Mouse (Mus musculus) c-Kit-positive CD71-positive TER-119-negative erythroid progenitor cells, embryonic 14.5 days (primary cell): ENCODE data around the gene Pih1d1.

Experiments used
- DNase-seq: peaks from one replicate; pipeline ENCODE4 v3.0.0-alpha.2; 2013; ENCODE audit warnings: low read depth

The Pih1d1 gene

DNA sequence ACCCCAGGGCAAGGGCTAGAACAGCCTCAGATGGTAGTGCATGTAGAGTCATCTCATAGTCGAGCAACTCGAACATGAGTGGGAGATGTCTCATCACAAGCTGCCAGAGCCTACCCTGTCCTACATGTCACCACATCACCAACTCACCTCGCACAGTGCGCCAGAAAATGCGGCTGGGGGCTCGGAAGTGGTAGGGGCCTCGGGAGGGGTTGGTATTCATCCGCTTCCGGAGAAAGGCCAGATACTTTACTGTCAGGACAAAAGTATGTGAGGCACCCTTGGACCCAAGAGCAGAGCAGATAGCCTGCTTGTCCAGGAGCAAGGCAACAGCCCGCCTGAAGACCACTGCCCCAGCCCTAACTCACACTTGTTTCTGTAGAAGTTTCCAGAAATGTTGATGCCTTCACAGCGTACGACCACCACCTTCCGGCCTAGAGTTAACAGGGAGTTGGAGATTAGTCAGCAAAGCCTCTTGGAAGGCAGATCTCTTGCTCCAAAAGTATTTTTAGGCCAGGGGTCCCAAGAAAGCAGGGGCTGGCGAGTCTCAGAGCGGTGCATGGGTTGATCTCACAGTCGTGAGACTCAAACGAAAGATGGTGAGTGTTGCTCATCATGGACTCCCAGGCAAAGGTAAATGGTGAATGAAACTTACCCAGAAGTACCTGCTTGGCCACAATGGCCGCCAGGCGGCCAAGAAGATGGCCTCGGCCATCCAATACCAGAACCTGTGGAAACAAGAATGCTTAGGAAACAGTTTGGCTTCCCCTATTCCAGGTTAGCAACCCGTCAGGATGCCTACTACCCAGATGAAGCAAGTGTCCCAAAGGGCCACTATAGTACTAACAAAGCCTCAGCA is 27.0 kb upstream of the Pih1d1 start:
- DNase-seq: no peak

DNA sequence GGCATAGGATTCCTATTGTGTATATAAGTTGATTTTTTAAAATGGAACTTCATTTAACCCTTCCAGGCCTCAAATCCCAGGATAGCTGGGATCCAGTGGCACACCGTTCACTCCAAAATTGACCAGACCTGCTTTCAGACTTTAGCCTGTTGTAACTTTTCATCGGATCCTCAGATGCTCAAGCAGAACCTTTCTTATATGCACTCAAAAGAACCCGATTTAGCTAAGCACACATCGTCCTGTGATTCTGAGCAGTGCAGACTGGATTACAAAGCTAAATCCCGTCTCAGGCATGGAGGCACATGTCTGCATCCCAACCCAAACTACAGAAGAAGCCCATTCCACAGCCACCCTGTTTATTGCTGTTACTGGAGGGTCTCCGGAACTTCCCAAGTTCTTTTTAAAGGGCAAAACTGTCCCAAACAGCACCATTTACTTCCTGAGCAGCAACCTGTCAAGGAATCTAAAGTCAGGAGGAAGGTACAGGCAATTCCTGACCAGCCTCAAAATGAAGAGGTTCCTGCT is 26.3 kb upstream of the Pih1d1 start:
- no peak for DNase-seq

DNA sequence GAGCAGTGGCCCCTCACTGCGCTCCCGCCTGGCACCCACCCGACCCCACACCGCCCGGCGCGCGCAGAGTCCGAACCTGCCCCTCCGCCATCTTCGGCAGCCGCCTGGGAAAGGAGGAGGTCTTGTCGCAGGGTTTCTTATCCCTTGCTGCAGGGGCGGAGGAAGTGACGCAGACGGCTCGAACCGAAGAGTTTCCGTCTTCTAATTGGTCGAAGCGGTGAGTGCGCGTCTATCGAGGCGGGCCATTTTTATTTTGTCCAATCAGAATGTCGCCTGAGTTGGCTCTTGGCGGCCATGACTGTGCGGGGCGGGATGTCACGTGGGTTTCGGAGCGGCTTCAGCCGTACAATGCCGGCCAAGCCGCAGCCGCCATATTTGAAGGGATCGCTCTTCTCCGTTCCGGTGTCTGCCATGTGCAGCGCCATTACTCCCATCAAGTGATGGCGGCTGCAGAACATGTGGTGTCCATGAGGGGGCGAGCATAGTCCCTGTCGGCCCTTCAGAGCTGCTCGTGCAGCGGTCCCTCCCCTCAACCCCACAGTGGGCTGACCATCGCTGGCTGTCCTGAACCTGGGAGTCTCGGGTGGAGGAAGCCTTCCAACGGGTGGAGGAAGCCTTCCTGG is 25.4 kb upstream of the Pih1d1 start, which contains the start of gene Rpl13a:
TSS of gene Rpl13a (minus strand) at position 138 of the 623 bp plus-strand sequence.
- DNase-seq: peak; percentile 99

DNA sequence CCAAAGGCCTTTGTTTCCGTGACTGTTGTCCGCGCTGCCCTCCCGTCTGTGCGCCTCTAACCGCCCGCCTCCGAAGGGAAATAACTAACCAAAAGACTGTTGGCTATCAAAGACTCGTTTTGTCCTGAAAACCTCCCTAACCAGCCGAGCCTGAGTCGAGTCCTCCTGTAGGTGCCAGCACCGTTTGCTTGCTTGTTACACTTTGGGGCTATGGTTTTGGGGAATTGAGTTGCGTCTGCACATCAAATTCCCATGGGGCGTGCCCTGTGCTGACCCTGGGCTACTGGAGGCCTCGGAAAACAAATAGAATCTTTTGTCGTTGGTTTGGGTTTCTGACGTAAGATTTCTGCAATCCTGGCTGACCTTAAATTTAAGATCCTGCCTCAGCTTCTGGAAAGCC is 24.8 kb upstream of the Pih1d1 start:
- no peak for DNase-seq

DNA sequence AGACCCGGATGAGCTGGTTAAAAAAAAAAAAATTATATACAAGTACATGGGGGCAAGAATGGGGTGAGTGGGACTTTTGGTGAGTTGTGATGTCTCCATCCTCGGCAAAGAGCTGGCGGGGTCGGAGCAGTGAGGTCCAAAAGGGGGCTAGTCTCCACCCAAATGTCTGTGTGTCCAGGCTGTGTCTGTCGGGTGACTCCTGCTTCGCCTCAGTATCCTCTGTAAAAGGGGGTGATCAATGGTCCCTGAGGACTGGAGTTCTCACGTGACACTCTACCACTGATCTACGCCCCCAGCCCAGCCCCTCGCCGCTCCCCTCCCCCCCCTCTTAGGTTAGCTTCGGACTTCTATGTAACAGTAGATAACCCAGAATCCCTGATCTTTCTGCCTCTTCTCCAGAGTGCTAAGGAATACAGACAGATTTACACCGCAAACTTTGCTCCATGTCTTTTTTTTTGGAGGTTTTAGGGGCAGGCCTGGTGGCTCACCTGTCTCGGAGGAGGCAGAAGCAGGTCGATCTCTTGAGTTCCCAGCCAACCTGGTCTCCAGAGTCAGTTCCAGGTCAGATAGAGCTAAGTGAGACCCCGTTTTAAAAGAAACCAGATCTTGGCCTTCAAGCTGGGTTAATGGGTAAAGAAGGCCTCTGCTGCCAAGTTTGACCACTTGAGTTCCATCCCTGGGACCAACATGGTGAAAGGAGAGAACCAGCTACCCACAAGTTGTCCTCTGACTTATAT is 24.2 kb upstream of the Pih1d1 start:
- no peak for DNase-seq

DNA sequence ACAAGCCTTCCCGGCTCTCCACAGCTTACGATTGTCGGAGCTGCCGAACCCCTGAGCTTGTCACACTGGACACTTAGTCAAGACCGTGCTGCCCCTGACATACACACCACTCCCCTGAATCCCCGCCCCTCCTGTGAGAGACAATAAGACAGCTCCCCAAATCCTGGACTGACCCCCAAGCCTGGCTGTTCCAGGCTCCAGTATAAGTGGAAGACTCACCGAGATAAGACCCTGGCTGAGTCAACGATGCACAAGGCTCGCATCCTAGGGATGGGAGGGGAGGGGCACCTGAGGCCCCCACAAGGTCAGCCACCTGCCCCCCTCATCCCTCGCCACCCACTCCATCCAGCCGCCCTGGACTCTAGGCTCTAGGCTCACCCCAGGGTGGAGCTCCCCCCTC is 22.3 kb upstream of the Pih1d1 start:
- no peak for DNase-seq

DNA sequence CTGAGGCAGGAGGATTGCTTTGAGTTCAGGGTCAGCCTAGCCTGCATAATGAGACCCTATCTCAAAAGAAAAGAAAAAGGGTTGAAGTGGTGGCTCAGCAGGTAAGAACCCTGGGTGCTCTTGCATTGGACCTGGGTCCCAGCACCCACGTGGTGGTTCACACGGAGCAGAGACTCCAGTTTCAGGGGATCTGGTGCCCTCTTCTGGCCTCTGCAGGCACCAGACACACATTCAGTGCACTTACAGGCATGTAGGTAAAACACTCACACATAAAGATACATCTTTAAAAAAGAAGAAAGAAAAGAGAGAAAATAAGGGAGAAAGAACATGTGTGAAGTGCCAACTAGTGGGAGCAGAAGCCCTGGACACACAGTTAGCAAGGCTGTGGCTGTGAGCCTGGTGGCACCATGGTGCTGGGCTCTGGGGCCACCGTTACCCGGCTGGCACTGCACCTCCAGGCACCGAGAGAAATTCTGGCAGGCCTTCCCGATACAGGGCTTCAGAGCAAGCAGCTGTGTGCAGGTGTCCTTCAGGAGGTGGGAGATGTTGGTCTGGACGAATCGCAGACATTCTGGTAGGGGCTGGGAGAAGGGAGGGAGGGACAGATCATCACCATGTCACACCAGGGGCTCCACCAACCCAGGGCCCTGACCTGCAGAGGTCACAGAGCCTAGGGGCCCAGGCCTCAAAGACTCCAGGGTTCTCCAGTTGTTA is 20.5 kb upstream of the Pih1d1 start:
- no peak for DNase-seq

DNA sequence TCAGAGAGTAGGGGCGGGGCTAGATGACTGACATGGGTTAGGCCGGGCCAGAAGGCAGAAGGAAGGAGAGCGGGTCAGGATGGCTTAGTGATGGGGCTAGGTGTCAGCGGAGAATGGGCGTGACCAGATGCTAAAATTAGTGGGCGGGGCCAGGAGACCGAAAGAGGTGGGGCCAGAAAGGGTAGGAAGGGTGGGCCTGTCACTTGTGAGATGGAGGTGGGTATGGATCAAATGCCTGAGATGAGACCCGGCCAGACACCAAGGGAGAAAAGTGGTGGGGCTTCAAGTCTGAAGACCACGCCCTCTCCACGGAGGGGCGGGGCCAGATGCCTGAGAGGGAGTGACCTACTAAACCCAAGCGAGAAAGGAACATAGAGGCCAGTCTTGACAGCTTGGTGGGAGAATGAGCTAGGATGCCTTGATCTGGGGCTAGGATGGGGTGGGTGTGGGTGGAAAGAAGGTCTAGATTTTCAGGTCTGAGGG is 19.5 kb upstream of the Pih1d1 start:
- DNase-seq: peak; percentile 90

DNA sequence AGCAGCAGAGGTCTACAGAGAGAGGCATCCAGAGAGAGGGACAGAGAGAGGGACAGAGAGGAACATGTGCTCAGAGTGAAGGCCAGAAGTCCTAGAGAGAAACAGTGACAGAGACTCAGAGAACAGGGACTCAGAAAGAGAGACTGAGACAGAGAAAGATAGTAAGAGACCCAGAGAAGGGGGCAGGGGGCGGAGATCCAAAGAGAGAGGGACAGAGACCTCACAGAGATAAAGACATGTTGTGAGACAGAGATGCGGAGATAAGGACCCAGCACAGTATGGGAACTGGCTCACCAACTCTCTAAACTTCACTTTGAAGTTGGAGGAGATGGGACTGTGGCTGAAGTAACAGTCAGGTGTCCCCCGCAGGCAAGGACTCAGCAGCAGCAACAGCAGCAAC is 18.7 kb upstream of the Pih1d1 start:
- no peak for DNase-seq

DNA sequence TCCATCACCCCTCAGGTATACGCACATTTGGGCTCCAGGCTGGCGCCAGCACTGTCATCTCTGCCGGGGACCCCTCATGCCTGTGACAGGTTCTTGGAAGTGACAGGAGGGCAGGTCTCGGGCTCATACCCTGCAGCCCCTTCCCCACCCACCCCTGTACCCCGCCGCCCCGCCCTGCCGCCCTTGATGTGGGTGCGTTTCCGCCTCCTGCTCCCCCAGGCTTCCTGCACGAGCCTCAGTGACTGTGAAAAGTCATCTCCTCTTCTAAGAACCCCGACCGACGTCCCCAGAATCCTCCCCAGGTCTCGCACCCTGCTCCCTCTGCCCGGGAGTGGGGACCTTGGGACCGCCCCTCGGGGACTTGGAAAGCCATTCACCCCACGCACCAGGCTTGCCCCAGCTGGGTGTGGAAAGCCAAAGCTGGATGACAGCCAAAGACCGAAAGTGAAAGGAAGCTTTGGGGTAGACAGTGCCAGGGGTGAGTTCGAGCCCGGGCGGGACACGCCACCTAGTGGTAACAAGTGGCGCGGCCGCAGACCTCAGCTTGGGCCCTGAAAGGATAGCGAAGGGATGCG is 18.0 kb upstream of the Pih1d1 start, which contains the start of the genes Gm45713 and Flt3l:
TSS of gene Gm45713 (minus strand) at position 239 of the 575 bp plus-strand sequence.
TSS of gene Flt3l (minus strand) at position 440 of the 575 bp plus-strand sequence.
- DNase-seq: peak; percentile 89

DNA sequence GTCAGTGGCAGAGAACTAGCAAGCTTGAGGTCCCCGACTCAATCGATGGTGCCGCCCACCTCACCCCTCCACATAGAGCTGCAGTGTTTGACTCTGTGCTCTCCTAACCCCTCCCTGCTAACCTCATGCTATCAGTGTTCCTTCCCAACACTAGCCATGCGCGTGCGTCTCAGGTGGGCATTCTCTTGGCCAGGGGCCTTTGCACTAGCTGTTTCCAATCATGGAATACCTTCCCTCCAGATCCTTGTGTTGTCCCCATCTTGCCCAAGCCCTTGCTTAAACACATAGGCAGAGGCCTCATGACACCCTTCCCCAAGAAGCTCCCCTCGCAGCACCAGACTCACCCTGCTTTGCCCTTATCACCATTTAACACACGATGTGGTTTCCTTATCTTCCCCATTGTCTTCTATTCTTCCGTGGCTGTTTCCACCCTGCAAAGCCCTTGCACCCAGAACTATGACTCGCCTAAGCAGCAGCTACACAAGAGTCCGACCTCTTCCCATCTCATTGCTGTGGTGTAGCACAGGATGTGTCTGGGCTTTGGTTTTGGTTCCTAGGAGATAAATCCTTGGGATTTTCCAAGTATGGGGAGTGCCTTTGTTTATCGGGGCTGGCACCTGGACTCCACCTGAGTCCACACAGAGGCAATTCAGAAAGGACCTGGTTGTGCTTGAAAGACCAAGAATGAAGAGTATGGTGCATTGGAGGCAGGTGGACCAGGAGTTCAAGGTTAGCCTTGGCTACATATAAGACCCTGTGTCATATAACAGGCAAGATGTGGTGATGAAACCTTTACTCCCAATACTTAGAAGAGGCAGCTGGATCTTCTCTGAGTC is 16.7 kb upstream of the Pih1d1 start:
- DNase-seq: peak; percentile 87

DNA sequence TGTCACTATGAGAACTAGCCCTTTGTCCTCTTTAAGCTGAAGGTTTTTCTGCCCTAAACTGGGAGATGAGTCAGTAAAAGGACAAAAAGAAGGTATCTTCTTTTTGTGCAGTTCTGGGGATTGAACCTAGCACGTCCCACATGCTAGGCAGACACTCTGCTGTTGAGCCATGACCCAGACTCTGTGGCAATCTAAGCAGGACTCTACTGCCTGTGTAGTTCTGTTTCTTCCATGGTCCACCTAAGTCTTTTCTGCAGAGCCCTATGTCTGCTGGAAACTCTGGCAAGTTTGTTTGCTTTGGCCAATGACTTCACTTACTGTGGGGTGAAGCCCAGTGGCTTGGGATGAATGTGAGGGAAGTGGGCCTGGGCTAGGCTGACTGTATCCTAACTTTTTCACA is 15.7 kb upstream of the Pih1d1 start:
- DNase-seq: no peak

DNA sequence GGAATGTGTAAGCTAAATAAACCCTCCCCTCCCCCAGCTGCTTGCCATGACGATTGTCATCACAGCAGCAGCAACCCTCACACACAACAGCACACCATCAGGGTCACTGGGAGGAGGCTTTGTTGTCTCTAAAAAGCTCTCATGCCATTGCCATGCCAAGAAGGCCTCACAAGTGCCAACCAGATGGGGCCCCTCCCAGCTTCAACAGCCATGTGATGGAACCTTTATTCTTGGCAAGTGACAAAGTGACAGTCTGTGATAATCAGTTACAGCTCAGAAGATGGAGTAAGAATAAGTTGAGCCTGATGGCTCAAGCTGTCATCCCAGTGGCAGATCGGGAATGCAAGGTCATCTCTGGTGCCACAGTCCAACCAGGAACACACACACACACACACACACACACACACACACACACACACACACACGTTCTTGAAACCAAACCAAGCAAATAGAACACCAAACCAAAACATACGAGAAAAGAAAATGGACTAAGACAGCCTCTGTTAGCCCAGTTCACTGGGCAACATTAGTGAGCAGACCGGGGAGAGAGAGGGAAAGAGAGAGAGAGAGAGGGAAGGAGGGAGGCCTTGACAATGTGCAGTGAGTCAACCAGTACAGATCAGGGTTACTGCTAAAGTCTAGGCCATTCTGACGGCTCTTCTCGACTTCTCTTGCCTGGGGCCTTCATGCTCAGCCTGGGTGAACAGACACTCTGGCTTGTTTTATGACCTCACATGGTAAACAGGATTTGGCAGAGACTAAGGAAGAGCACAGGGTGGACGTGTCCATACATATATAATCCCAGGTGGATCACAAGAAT is 14.0 kb upstream of the Pih1d1 start:
- DNase-seq: no peak

DNA sequence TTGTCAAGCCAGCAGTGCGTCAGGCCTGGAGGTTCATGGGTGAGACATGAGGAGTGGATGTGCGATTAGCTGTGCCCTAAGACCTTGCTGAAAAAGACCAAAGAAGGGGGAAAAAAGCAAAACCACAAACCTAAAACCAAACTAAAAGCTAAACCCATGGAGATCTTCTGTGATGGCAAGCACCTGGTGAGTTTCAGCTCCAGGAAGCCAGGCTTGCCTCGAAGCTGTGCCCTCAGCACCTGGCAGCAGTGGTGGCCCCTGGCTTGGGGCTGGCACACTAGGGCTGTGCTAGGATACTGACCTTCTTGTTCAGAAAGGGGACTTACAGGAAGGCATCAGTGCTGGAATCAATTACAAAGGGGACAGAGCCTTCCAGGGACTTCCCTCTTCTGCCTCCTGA is 12.8 kb upstream of the Pih1d1 start:
- DNase-seq: no peak

DNA sequence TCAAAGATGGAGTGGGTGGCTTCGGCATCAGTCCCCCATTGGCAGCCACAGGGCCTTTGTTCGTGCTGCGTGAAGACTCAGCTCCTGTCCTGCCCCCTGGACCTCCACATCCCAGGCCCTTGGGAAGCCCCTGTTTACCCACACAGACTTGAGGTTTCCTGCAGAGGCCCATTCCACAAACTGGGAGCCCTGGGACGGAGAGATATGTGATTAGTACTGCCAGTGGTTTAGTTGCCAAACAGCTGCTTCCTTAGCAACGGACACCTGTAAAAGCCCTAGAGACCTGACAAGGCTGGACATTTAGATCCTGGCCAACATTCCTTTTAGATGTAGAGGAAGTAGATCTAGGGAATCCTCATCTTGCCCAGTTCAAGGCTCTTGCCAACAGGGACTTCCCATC is 12.2 kb upstream of the Pih1d1 start:
- no peak for DNase-seq

DNA sequence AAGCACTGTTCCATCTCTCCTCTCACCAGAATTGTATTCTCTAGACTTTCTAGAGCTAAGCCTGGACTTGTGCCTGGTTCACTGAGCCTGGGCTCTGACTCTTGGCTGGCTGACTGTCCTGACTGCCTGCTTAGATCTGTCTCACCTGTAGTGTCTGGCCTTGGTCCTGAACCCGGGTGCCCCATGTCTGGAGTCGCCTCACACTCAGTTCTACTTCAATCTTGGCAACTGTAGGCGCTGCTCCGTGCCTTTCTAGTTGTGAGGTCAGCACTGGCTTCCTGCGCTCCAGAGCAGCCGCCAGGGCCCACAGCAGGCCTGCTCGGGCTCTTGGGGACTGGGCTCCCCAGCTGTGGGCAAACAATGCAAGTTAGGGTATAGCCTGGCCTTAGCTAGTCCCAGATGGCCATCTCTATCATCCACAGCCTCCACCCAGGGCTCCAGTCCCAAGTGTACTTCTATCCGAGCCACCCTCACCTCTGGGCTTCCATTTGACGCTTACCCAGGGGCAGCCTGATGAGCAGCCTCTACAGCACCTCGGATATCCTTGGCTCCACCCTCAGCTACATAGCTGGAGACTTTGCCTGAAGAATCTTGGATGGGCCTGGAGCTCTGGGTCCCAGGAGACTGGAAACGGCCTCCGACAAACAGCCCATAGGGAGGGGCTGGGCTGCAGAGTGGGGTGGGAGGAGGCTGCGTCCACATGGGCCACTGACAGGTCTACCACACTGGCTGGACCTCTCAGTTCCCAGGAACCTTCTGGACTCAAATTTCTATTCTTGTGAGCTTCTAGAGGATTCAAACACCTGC is 9.5 kb upstream of the Pih1d1 start:
- DNase-seq: no peak

DNA sequence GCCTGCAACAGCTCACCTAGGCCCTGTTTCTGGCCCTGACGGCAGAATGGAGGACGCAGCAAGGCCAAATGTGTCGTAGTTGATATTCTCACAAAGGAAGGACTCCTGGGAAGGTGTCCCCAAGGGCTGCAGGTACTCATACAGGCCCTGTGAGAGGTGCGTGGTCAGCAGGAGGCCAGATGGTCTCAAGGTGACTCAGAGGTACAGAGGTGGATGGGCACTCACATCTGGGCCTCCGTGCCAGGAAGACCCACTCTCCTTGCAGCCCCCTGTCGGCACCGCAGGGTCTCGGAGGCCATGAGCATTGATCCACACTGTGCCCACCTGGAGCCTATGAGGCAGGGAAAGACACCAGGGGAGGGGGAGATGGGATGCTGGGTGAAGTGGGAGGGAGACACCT is 8.6 kb upstream of the Pih1d1 start:
- no peak for DNase-seq

DNA sequence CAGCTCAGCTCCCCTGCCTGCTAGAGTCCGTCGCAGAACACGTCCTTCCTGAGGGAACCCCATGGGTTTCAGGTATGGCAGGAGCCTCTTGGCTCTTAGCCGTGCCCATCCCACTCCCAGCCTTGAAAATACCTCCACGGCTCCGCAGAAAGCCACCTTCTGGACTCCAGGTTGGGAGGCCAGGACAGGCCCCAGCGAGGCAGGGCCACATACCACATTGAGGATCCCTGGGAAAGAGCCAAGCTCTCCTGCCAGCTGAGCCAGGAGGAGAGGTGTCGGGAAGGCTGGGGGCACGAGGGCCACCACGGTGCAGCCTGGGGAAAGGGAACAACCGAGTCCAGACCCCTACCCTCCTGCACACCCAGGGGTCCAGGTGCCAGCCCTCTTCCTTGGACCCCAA is 6.8 kb upstream of the Pih1d1 start:
- no peak for DNase-seq

DNA sequence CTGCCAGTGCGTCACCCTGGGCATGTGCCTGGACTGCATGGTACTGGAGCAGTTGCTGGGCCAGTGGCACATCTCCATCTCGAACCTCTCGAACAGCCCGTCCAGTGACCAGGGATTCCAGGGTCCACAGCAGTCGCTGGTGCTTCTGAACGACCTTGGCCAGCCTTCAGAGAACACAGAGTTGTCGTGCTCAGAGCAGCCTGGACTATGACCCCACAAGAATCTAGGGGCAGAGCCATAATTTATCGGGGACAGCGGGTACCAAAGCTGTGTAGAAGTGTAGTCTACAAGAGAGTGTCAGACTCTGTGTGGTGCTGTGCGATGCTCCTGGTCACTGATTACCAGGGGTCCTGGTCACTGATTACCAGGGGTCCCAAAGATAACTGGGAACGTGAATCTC is 6.2 kb upstream of the Pih1d1 start:
- DNase-seq: no peak
